Mouse (Mus musculus): ENCODE results near the gene Tm6sf2. TPM values are rescaled to one million over a fixed set of nuclear protein-coding genes. Genes with fewer than 3 reads are reported as not detected.

Gene Tm6sf2
- total RNA-seq, 2 experiments from 2014 or later: 1.1 to 1.3 TPM

Small RNA genes within 50 kb of the gene (microRNA-seq; reads per million reads assigned to microRNA genes)
- not detected for gene Mir7066

Other genes starting within 250 kb of the Tm6sf2 start
- under 1 TPM in 1 of 2 experiments, not detected in 1; 0.39 TPM for gene Pbx4, start 240.4 kb upstream of the Tm6sf2 start, total RNA-seq (2021)
- 1 to 10 TPM; 2.8 to 2.9 TPM for gene Cilp2, start 185.2 kb upstream of the Tm6sf2 start, total RNA-seq (2021)
- under 1 TPM in 1 of 2 experiments, not detected in 1; 0.20 TPM for gene Tssk6, start 170.7 kb upstream of the Tm6sf2 start, total RNA-seq (2021)
- gene Ndufa13, start 170.4 kb upstream of the Tm6sf2 start, total RNA-seq (2021): 100 to 1,000 TPM; 446 to 456 TPM
- 10 to 100 TPM in 1 of 2 experiments, 1 to 10 TPM in 1; 9.6 to 14.8 TPM for gene Yjefn3, start 170.2 kb upstream of the Tm6sf2 start, total RNA-seq (2021)
- 10 to 100 TPM; 34.3 to 35.6 TPM for gene Gatad2a, start 76.5 kb upstream of the Tm6sf2 start, total RNA-seq (2021)
- 10 to 100 TPM; 34.7 to 35.5 TPM for gene Mau2, start 30.2 kb upstream of the Tm6sf2 start, total RNA-seq (2021)
- 10 to 100 TPM; 17.2 to 18.4 TPM for gene Sugp1, start 30.1 kb upstream of the Tm6sf2 start, total RNA-seq (2021)
- not detected for gene Hapln4, start 10.5 kb downstream of the Tm6sf2 start, total RNA-seq (2021)
- under 1 TPM in 1 of 2 experiments, not detected in 1; 0.03 TPM for gene Ncan, start 47.9 kb downstream of the Tm6sf2 start, total RNA-seq (2021)
- gene Nr2c2ap, start 58.4 kb downstream of the Tm6sf2 start, total RNA-seq (2021): 1 to 10 TPM; 5.4 to 7.6 TPM
- 10 to 100 TPM; 20.9 to 21.5 TPM for gene Rfxank, start 66.2 kb downstream of the Tm6sf2 start, total RNA-seq (2021)
- gene Borcs8, start 66.6 kb downstream of the Tm6sf2 start, total RNA-seq (2021): 10 to 100 TPM; 21.2 to 25.5 TPM
- under 1 TPM in 1 of 2 experiments, not detected in 1; 0.31 TPM for gene Mef2b, start 66.8 kb downstream of the Tm6sf2 start, total RNA-seq (2021)
- 10 to 100 TPM; 93.0 to 98.1 TPM for gene Tmem161a, start 99.4 kb downstream of the Tm6sf2 start, total RNA-seq (2021)
- gene Slc25a42, start 139.4 kb downstream of the Tm6sf2 start, total RNA-seq (2021): 10 to 100 TPM; 48.1 to 48.4 TPM
- gene Sugp2, start 161.3 kb downstream of the Tm6sf2 start, total RNA-seq (2021): 10 to 100 TPM; 38.9 to 41.5 TPM
- gene Armc6, start 161.5 kb downstream of the Tm6sf2 start, total RNA-seq (2021): 1 to 10 TPM; 7.6 to 8.0 TPM
- gene Homer3, start 209.9 kb downstream of the Tm6sf2 start, total RNA-seq (2021): 10 to 100 TPM; 12.0 to 12.3 TPM
- 10 to 100 TPM; 24.7 to 33.8 TPM for gene Ddx49, start 229.6 kb downstream of the Tm6sf2 start, total RNA-seq (2021)
- 100 to 1,000 TPM; 145 to 159 TPM for gene Cope, start 229.6 kb downstream of the Tm6sf2 start, total RNA-seq (2021)
- gene Cers1, start 242.9 kb downstream of the Tm6sf2 start, total RNA-seq (2021): under 1 TPM; 0.31 to 0.39 TPM